Mouse (Mus musculus): ENCODE data around the gene Usp5.

- TF ChIP-seq POLR2A (IDR thresholded peaks at IDR 0.05; ENCODE audit: control insufficient read depth, low read depth, low read length) (no peak), CTCF (IDR thresholded peaks at IDR 0.05; ENCODE audit: control insufficient read depth, insufficient read depth, insufficient replicate concordance, low read depth, low read length) (no peak)
Measured at GRCm38 (mm10) chr6:124770511-124770910, 58.8 kb downstream of the Usp5 start.
